Mouse (Mus musculus): ENCODE results near the gene Klf9.

Gene Klf9

GRCm38 (mm10) chr19:23164651-23165240 is 23.7 kb downstream of the Klf9 start:
- DNase-seq (ENCODE audit: low spot score), result no peak

GRCm38 (mm10) chr19:23166550-23167284 is 25.7 kb downstream of the Klf9 start:
- no peak for DNase-seq (ENCODE audit: low spot score)

GRCm38 (mm10) chr19:23168899-23169658 is 28.1 kb downstream of the Klf9 start:
- no peak for DNase-seq (ENCODE audit: low spot score)

- no peak for DNase-seq (ENCODE audit: low spot score)
Observed at GRCm38 (mm10) chr19:23169659-23170050, 28.6 kb downstream of the Klf9 start.

GRCm38 (mm10) chr19:23170476-23170875 is 29.4 kb downstream of the Klf9 start:
- DNase-seq (ENCODE audit: low spot score), result no peak

- no peak for DNase-seq (ENCODE audit: low spot score)
Observed at GRCm38 (mm10) chr19:23171136-23171535, 30.1 kb downstream of the Klf9 start.

- no peak for DNase-seq (ENCODE audit: low spot score)
Observed at GRCm38 (mm10) chr19:23175090-23175489, 34.1 kb downstream of the Klf9 start.

GRCm38 (mm10) chr19:23175511-23175910 is 34.5 kb downstream of the Klf9 start:
- DNase-seq (ENCODE audit: low spot score), result no peak

GRCm38 (mm10) chr19:23178533-23178932 is 37.5 kb downstream of the Klf9 start:
- no peak for DNase-seq (ENCODE audit: low spot score)

- DNase-seq (ENCODE audit: low spot score), result no peak
Observed at GRCm38 (mm10) chr19:23183493-23183892, 42.5 kb downstream of the Klf9 start.

GRCm38 (mm10) chr19:23184068-23184467 is 43.0 kb downstream of the Klf9 start:
- DNase-seq (ENCODE audit: low spot score), result no peak

- DNase-seq (ENCODE audit: low spot score), result no peak
Observed at GRCm38 (mm10) chr19:23187732-23188131, 46.7 kb downstream of the Klf9 start.

- DNase-seq (ENCODE audit: low spot score), result no peak
Observed at GRCm38 (mm10) chr19:23188986-23189385, 48.0 kb downstream of the Klf9 start.

GRCm38 (mm10) chr19:23189744-23190143 is 48.7 kb downstream of the Klf9 start:
- no peak for DNase-seq (ENCODE audit: low spot score)

GRCm38 (mm10) chr19:23191486-23191885 is 50.5 kb downstream of the Klf9 start:
- DNase-seq (ENCODE audit: low spot score), result no peak

GRCm38 (mm10) chr19:23193076-23193475 is 52.0 kb downstream of the Klf9 start:
- DNase-seq (ENCODE audit: low spot score), result no peak

- DNase-seq (ENCODE audit: low spot score), result no peak
Observed at GRCm38 (mm10) chr19:23202106-23202505, 61.1 kb downstream of the Klf9 start.

- no peak for DNase-seq (ENCODE audit: low spot score)
Observed at GRCm38 (mm10) chr19:23203505-23204053, 62.6 kb downstream of the Klf9 start.

GRCm38 (mm10) chr19:23211325-23211724 is 70.3 kb downstream of the Klf9 start:
- no peak for DNase-seq (ENCODE audit: low spot score)

GRCm38 (mm10) chr19:23214326-23214725 is 73.3 kb downstream of the Klf9 start:
- DNase-seq (ENCODE audit: low spot score), result no peak
